In genomic region chr7:97391293-97392078, GRCm38 (mm10) we compare ENCODE assay signal across 9 mouse cellular contexts. TPM values are rescaled to one million over a fixed set of nuclear protein-coding genes. Genes with fewer than 3 reads are reported as not detected.
DNase-seq lines count a peak whose midpoint lies in the region; ATAC-seq lines count a peak whose summit lies in the region.
"Had no signal": no experiment of that assay in that cellular context is flagged by ENCODE, and none has a peak within 500 bp of the region (broad histone marks: within the 10 kb centered on the region; RNA-seq: fewer than 3 reads in every experiment).

No protein-coding gene starts in this region.

- peak; percentile 85 for ATAC-seq in hindbrain, embryonic 15.5 days (ENCODE audit: low FRiP score, low read depth)
- ATAC-seq in midbrain, embryonic 16.5 days: peak; percentile 81

- H3K4me1 ChIP-seq in brown adipose tissue, adult 24 weeks (ENCODE audit: control insufficient read depth, insufficient read depth, insufficient read length, low read length): peaks cover 16% of the 10 kb centered on the region; the same call in 1 of the 2 replicates
- 0 out of 2 replicates have a peak, but pooled peaks cover 9% of the 10 kb centered on the region for H3K4me1 ChIP-seq in hindbrain, embryonic 15.5 days (replicated peaks)
- H3K4me1 ChIP-seq in midbrain, embryonic 16.5 days (ENCODE audit: control insufficient read depth, insufficient read depth, low read length): no peaks in the 10 kb centered on the region

- peaks cover 22% of the 10 kb centered on the region for H3K36me3 ChIP-seq in hindbrain, embryonic 15.5 days
- peaks cover 8% of the 10 kb centered on the region; the same call in 1 of the 2 replicates for H3K36me3 ChIP-seq in midbrain, embryonic 16.5 days (ENCODE audit: control insufficient read depth, insufficient read depth, low read length)

- intact Hi-C loops in heart, postnatal 14 days (cut with DNase I): no loop called here

- no peak overlapping the region for H3K4me2 ChIP-seq in hindbrain, embryonic 15.5 days
- H3K4me2 ChIP-seq in midbrain, embryonic 16.5 days (ENCODE audit: low read length): no peak overlapping the region

- peak overlapping the region; percentile 88 for H3K27ac ChIP-seq in brown adipose tissue, adult 24 weeks (replicated peaks; ENCODE audit: low read depth, low read length)
- H3K27ac ChIP-seq in hindbrain, embryonic 15.5 days (replicated peaks): no peak overlapping the region; the same call in 1 of the 2 replicates
- H3K27ac ChIP-seq in midbrain, embryonic 16.5 days (ENCODE audit: low read length): no peak overlapping the region

- no peaks in the 10 kb centered on the region for H3K27me3 ChIP-seq in hindbrain, embryonic 15.5 days
- H3K27me3 ChIP-seq in midbrain, embryonic 16.5 days (ENCODE audit: control insufficient read depth, insufficient read depth, low read depth, low read length): no peaks in the 10 kb centered on the region
- H3K27me3 ChIP-seq: CH12.LX had no signal

- H3K9me3 ChIP-seq in hindbrain, embryonic 15.5 days: no peaks in the 10 kb centered on the region
- H3K9me3 ChIP-seq in midbrain, embryonic 16.5 days (replicated peaks; ENCODE audit: control insufficient read depth, low read length, poor library complexity, severe bottlenecking): no peaks in the 10 kb centered on the region

- no peak overlapping the region for H3K9ac ChIP-seq in hindbrain, embryonic 15.5 days
- H3K9ac ChIP-seq in midbrain, embryonic 16.5 days (ENCODE audit: low read depth, low read length): no peak overlapping the region

- H3K4me3 ChIP-seq in brown adipose tissue, adult 24 weeks (ENCODE audit: insufficient read depth, low read depth, low read length): no peak overlapping the region
- H3K4me3 ChIP-seq in hindbrain, embryonic 15.5 days: no peak overlapping the region
- no peak overlapping the region for H3K4me3 ChIP-seq in midbrain, embryonic 16.5 days (ENCODE audit: low read depth, low read length)

- WGBS in hindbrain, embryonic 15.5 days: 55% methylated on average over 13 of the region's 13 CpGs
- WGBS in midbrain, embryonic 16.5 days: 67% methylated on average over 13 of the region's 13 CpGs

- DNase-seq in heart, adult 9 months (ENCODE audit: low spot score in 2 of 2): peak; percentile 9 to 38
- no peak for DNase-seq in heart, postnatal 14 days
- DNase-seq in urinary bladder, postnatal 36 days (ENCODE audit: low spot score in 2 of 2): no peak
- no peak for DNase-seq in thymus, adult 18-20 months
- DNase-seq in cerebellum, adult 9-10 months: no peak

RNA-seq across cellular contexts. Expression of gene Ndufc2, which starts 8.3 kb away (rescaled TPM):
- total RNA-seq in heart, postnatal 14 days (2021): 100 to 1,000 TPM; 516 to 524 TPM
- polyA plus RNA-seq in brown adipose tissue, adult 24 weeks (2012; ENCODE audit: insufficient read depth, insufficient read length, missing spikeins): 931 and 1,246 TPM in 2 replicates
- 440 and 478 TPM in 2 replicates for polyA plus RNA-seq in hindbrain, embryonic 15.5 days (2015; fragmentation: Nextera tagmentation; extraction: Ambion mirVana)
- polyA plus RNA-seq in midbrain, embryonic 16.5 days (2015; fragmentation: Nextera tagmentation; extraction: Ambion mirVana): 426 and 456 TPM in 2 replicates

RNA-seq across cellular contexts. Expression of gene Alg8, which starts 20.1 kb away (rescaled TPM):
- 1 to 10 TPM; 5.1 to 5.5 TPM for total RNA-seq in heart, postnatal 14 days (2021)
- 5.0 and 9.6 TPM in 2 replicates for polyA plus RNA-seq in brown adipose tissue, adult 24 weeks (2012; ENCODE audit: insufficient read depth, insufficient read length, missing spikeins)
- 14.8 and 16.2 TPM in 2 replicates for polyA plus RNA-seq in hindbrain, embryonic 15.5 days (2015; fragmentation: Nextera tagmentation; extraction: Ambion mirVana)
- 12.3 and 12.7 TPM in 2 replicates for polyA plus RNA-seq in midbrain, embryonic 16.5 days (2015; fragmentation: Nextera tagmentation; extraction: Ambion mirVana)

RNA-seq across cellular contexts. Expression of gene Thrsp, which starts 26.0 kb away (rescaled TPM):
- total RNA-seq in heart, postnatal 14 days (2021): 10 to 100 TPM; 27.7 to 34.9 TPM
- polyA plus RNA-seq in brown adipose tissue, adult 24 weeks (2012; ENCODE audit: insufficient read depth, insufficient read length, missing spikeins): 5,792 and 7,164 TPM in 2 replicates
- polyA plus RNA-seq in hindbrain, embryonic 15.5 days (2015; fragmentation: Nextera tagmentation; extraction: Ambion mirVana): 2.4 and 3.3 TPM in 2 replicates
- 1.7 and 2.3 TPM in 2 replicates for polyA plus RNA-seq in midbrain, embryonic 16.5 days (2015; fragmentation: Nextera tagmentation; extraction: Ambion mirVana)
- total RNA-seq: CH12.LX had no signal

RNA-seq across cellular contexts. Expression of gene Kctd21, which starts 59.4 kb away (rescaled TPM):
- 1 to 10 TPM; 3.0 to 3.3 TPM for total RNA-seq in heart, postnatal 14 days (2021)
- polyA plus RNA-seq in brown adipose tissue, adult 24 weeks (2012; ENCODE audit: insufficient read depth, insufficient read length, missing spikeins): 6.3 and 6.8 TPM in 2 replicates
- 7.3 and 7.7 TPM in 2 replicates for polyA plus RNA-seq in hindbrain, embryonic 15.5 days (2015; fragmentation: Nextera tagmentation; extraction: Ambion mirVana)
- 6.7 and 7.6 TPM in 2 replicates for polyA plus RNA-seq in midbrain, embryonic 16.5 days (2015; fragmentation: Nextera tagmentation; extraction: Ambion mirVana)

RNA-seq across cellular contexts. Expression of gene Kctd14, which starts 59.6 kb away (rescaled TPM):
- under 1 TPM; 0.29 to 0.41 TPM for total RNA-seq in heart, postnatal 14 days (2021)
- polyA plus RNA-seq in brown adipose tissue, adult 24 weeks (2012; ENCODE audit: insufficient read depth, insufficient read length, missing spikeins): 0.67 and 2.2 TPM in 2 replicates
- polyA plus RNA-seq in hindbrain, embryonic 15.5 days (2015; fragmentation: Nextera tagmentation; extraction: Ambion mirVana): 1.2 and 1.5 TPM in 2 replicates
- 1.2 and 1.6 TPM in 2 replicates for polyA plus RNA-seq in midbrain, embryonic 16.5 days (2015; fragmentation: Nextera tagmentation; extraction: Ambion mirVana)

Comparison
In these comparisons a context has a peak if more than half of its experiments do, and no peak if none do; other contexts are left out.
1. DNase-seq: peak in heart, adult 9 months (2 of 2); none in heart, postnatal 14 days (0 of 2), urinary bladder, postnatal 36 days (0 of 2), thymus, adult 18-20 months (0 of 2) and cerebellum, adult 9-10 months (single experiment).
2. RNA of gene Thrsp, which starts 26.0 kb away (polyA plus RNA-seq): 5,792 to 7,164 TPM in brown adipose tissue, adult 24 weeks; 2.4 to 3.3 TPM in hindbrain, embryonic 15.5 days and 1.7 to 2.3 TPM in midbrain, embryonic 16.5 days; every median in the first group is over 1,000 times any median in the second.